Comparison of ENCODE assay signal across 7 mouse cellular contexts in the genomic region with DNA sequence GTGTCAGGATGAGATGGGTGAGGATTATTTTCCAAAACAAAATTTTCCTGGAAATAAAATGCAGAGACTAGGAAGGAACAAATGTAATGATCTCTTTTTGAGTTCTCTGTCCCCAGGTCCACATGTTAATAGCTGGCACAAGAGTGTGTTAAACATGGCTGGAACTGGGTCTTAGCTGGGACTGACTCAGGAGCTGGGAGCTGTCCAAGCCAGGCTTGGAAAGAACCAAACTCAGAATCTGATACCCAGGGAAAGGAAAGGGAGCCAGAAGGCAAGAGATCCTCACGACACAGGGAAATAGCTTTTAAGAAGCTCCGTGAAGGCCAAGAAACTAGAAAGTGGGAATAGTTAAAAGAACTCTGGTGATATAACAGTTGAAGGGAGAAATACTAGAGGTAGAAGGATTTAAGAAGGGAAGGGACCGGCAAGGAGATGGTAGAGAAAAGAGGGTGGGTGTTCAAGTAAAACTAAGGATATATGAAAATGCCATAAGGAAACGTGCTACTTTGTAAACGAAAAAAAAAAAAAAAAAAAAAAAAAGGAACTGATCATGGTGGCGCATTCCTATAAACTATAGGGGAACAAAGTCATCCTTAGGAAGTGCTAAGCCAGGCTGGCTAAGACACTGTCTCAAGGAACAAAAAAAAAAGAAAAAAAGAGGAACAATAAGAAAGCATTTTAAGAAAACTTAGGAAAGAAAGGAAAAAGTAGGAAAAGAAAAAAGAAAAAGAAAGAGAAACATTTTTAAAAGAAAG. TPM values are rescaled to one million over a fixed set of nuclear protein-coding genes. Genes with fewer than 3 reads are reported as not detected.
DNase-seq lines count a peak whose midpoint lies in the region; ATAC-seq and TF ChIP-seq lines count a peak whose summit lies in the region.

No protein-coding gene starts in this region.

- H3K4me2 ChIP-seq in forebrain, embryonic 11.5 days (ENCODE audit: low read depth, low read length, severe bottlenecking): peak overlapping the region; percentile 68; the same call in 1 of the 2 replicates

- no peak for TF ChIP-seq CTCF in testis, adult 2 months (IDR thresholded peaks at IDR 0.05; ENCODE audit: control insufficient read depth, insufficient read depth, insufficient replicate concordance, low read depth, low read length)

- no peak for TF ChIP-seq POLR2A in testis, adult 2 months (IDR thresholded peaks at IDR 0.05; ENCODE audit: control insufficient read depth, low read depth, low read length)

- H3K9me3 ChIP-seq in forebrain, embryonic 11.5 days (ENCODE audit: control insufficient read depth, low read length): no peaks in the 10 kb centered on the region

- no peak overlapping the region for H3K9ac ChIP-seq in forebrain, embryonic 11.5 days (ENCODE audit: low read length)

- peak; percentile 23; the same call in 1 of the 2 replicates for ATAC-seq in forebrain, embryonic 11.5 days (replicated peaks; ENCODE audit: low FRiP score)
- peak; percentile 17 to 37; a peak in 3 of 4 replicates for ATAC-seq in hematopoietic stem cell, adult 5-6 weeks (replicated peaks in 1 of 2; ENCODE audit: insufficient read depth in 1 of 2, low FRiP score in 2 of 2, low TSS enrichment in 1 of 2, low read depth in 1 of 2, poor library complexity in 2 of 2, severe bottlenecking in 2 of 2)

- H3K4me1 ChIP-seq in testis, adult 2 months (ENCODE audit: control insufficient read depth, insufficient read depth, low read length): peaks cover 11% of the 10 kb centered on the region
- H3K4me1 ChIP-seq in forebrain, embryonic 11.5 days (replicated peaks; ENCODE audit: control insufficient read depth, insufficient read depth, low read length): peaks cover 2% of the 10 kb centered on the region; the same call in 1 of the 2 replicates

- 25% methylated on average over 6 of the region's 6 CpGs for WGBS in forebrain, embryonic 11.5 days

- H3K4me3 ChIP-seq in testis, adult 2 months (ENCODE audit: control insufficient read depth, low read depth, low read length): peak overlapping the region; percentile 84
- peak overlapping the region; percentile 74; the same call in 1 of the 2 replicates for H3K4me3 ChIP-seq in forebrain, embryonic 11.5 days (ENCODE audit: low read depth, low read length)

- H3K27me3 ChIP-seq in testis, adult 2 months (ENCODE audit: control insufficient read depth, insufficient read depth, low read length): no peaks in the 10 kb centered on the region
- no peaks in the 10 kb centered on the region for H3K27me3 ChIP-seq in forebrain, embryonic 11.5 days (ENCODE audit: control insufficient read depth, insufficient read depth, low read length)

- H3K27ac ChIP-seq in testis, adult 2 months (ENCODE audit: control insufficient read depth, insufficient read depth, low read depth, low read length): no peak overlapping the region
- H3K27ac ChIP-seq in forebrain, embryonic 11.5 days (ENCODE audit: low read depth, low read length): no peak overlapping the region

- no peaks in the 10 kb centered on the region for H3K36me3 ChIP-seq in testis, adult 2 months (ENCODE audit: control insufficient read depth, insufficient read depth, low read length)
- no peaks in the 10 kb centered on the region for H3K36me3 ChIP-seq in forebrain, embryonic 11.5 days (ENCODE audit: control insufficient read depth, insufficient read depth, low read length)

- DNase-seq in testis, postnatal 10 days (ENCODE audit: low spot score): no peak
- DNase-seq in forebrain, embryonic 11.5 days (ENCODE audit: low spot score): no peak
- peak; percentile 3 for DNase-seq in mesoderm, embryonic 11.5 days (ENCODE audit: low read depth, low spot score)
- DNase-seq in frontal cortex, postnatal 25 days (ENCODE audit: low spot score in 2 of 2): no peak
- no peak for DNase-seq in urinary bladder, postnatal 25 days (ENCODE audit: low spot score)

RNA-seq across cellular contexts. Expression of a gene that starts 0.5 kb away (rescaled TPM):
- 5.2 and 5.8 TPM in 2 replicates for polyA plus RNA-seq in testis, adult 2 months (2012; rRNA removed)
- 10.5 and 10.7 TPM in 2 replicates for polyA plus RNA-seq in forebrain, embryonic 11.5 days (2014; fragmentation: Nextera tagmentation; extraction: Ambion mirVana)
- 18.4 and 18.8 TPM in 2 replicates for total RNA-seq in hematopoietic stem cell, adult 5-6 weeks (2017)
